Mouse (Mus musculus): ENCODE data around the gene Nlgn3. TPM values are rescaled to one million over a fixed set of nuclear protein-coding genes. Genes with fewer than 3 reads are reported as not detected.
A peak's percentile ranks its signal among the peaks of the same experiment; 100 is the strongest.
"Not testable (repeated sequence)": the region's sequence is repeated elsewhere in the genome, so short reads cannot be mapped to it uniquely, and the experiment has no call there.

Gene Nlgn3
- polyA plus RNA-seq, 1 experiment = 0.06 TPM

- no peak for TF ChIP-seq POLR2A (IDR thresholded peaks at IDR 0.05; ENCODE audit: low read depth, low read length)
- TF ChIP-seq CTCF (IDR thresholded peaks at IDR 0.05; ENCODE audit: extremely low read depth, insufficient read length, insufficient replicate concordance, low read depth, low read length) = no peak
- no peak overlapping the region for H3K4me3 ChIP-seq (ENCODE audit: low read depth, low read length)
- no peak overlapping the region for H3K27ac ChIP-seq (ENCODE audit: insufficient read depth, low read depth, low read length)
- H3K36me3 ChIP-seq (ENCODE audit: control insufficient read depth, insufficient read depth, low read length) = no peaks in the 10 kb centered on the region
- WGBS = 84% methylated on average over 2 of the region's 2 CpGs
- no peaks in the 10 kb centered on the region for H3K27me3 ChIP-seq (ENCODE audit: control insufficient read depth, insufficient read depth, low read length)
- no peaks in the 10 kb centered on the region for H3K4me1 ChIP-seq (ENCODE audit: control insufficient read depth, insufficient read depth, insufficient read length, low read length)
These were observed 46.5 kb downstream of the Nlgn3 start for GRCm38 (mm10) chrX:101345456-101345855.

GRCm38 (mm10) chrX:101346475-101346874 lies 47.5 kb downstream of the Nlgn3 start:
- TF ChIP-seq CTCF (IDR thresholded peaks at IDR 0.05; ENCODE audit: extremely low read depth, insufficient read length, insufficient replicate concordance, low read depth, low read length) = no peak
- no peak for TF ChIP-seq POLR2A (IDR thresholded peaks at IDR 0.05; ENCODE audit: low read depth, low read length)
- Histone ChIP-seq H3K27ac (ENCODE audit: insufficient read depth, low read depth, low read length) (no peak overlapping the region), H3K36me3 (ENCODE audit: control insufficient read depth, insufficient read depth, low read length) (no peaks in the 10 kb centered on the region), H3K4me1 (ENCODE audit: control insufficient read depth, insufficient read depth, insufficient read length, low read length) (no peaks in the 10 kb centered on the region), H3K27me3 (ENCODE audit: control insufficient read depth, insufficient read depth, low read length) (no peaks in the 10 kb centered on the region), H3K4me3 (ENCODE audit: low read depth, low read length) (no peak overlapping the region)
- 61% methylated on average over 4 of the region's 4 CpGs for WGBS

- Histone ChIP-seq H3K27me3 (ENCODE audit: control insufficient read depth, insufficient read depth, low read length) (no peaks in the 10 kb centered on the region), H3K4me3 (ENCODE audit: low read depth, low read length) (no peak overlapping the region), H3K36me3 (ENCODE audit: control insufficient read depth, insufficient read depth, low read length) (no peaks in the 10 kb centered on the region), H3K27ac (ENCODE audit: insufficient read depth, low read depth, low read length) (no peak overlapping the region), H3K4me1 (ENCODE audit: control insufficient read depth, insufficient read depth, insufficient read length, low read length) (no peaks in the 10 kb centered on the region)
- WGBS = 26% methylated on average over 4 of the region's 4 CpGs
- TF ChIP-seq CTCF (IDR thresholded peaks at IDR 0.05; ENCODE audit: extremely low read depth, insufficient read length, insufficient replicate concordance, low read depth, low read length) (no peak), POLR2A (IDR thresholded peaks at IDR 0.05; ENCODE audit: low read depth, low read length) (no peak)
These were observed 52.2 kb downstream of the Nlgn3 start for GRCm38 (mm10) chrX:101351188-101351587.

- not testable (repeated sequence) for H3K4me1 ChIP-seq (ENCODE audit: control insufficient read depth, insufficient read depth, insufficient read length, low read length); H3K4me3 ChIP-seq (ENCODE audit: low read depth, low read length); H3K27ac ChIP-seq (ENCODE audit: insufficient read depth, low read depth, low read length); H3K36me3 ChIP-seq (ENCODE audit: control insufficient read depth, insufficient read depth, low read length); H3K27me3 ChIP-seq (ENCODE audit: control insufficient read depth, insufficient read depth, low read length)
- peak; percentile 21; the same call in 1 of the 2 replicates for TF ChIP-seq CTCF (IDR thresholded peaks at IDR 0.05; ENCODE audit: extremely low read depth, insufficient read length, insufficient replicate concordance, low read depth, low read length)
- WGBS = 79% methylated on average over 4 of the region's 4 CpGs
These were observed 59.9 kb downstream of the Nlgn3 start for GRCm38 (mm10) chrX:101358902-101359301.

GRCm38 (mm10) chrX:101369001-101369400 lies 70.0 kb downstream of the Nlgn3 start:
- Histone ChIP-seq H3K4me3 (ENCODE audit: low read depth, low read length) (no peak overlapping the region), H3K27me3 (ENCODE audit: control insufficient read depth, insufficient read depth, low read length) (no peaks in the 10 kb centered on the region), H3K4me1 (ENCODE audit: control insufficient read depth, insufficient read depth, insufficient read length, low read length) (no peaks in the 10 kb centered on the region), H3K36me3 (ENCODE audit: control insufficient read depth, insufficient read depth, low read length) (no peaks in the 10 kb centered on the region), H3K27ac (ENCODE audit: insufficient read depth, low read depth, low read length) (no peak overlapping the region)
- 70% methylated on average over 7 of the region's 7 CpGs for WGBS
- TF ChIP-seq CTCF (IDR thresholded peaks at IDR 0.05; ENCODE audit: extremely low read depth, insufficient read length, insufficient replicate concordance, low read depth, low read length) (no peak), POLR2A (IDR thresholded peaks at IDR 0.05; ENCODE audit: low read depth, low read length) (no peak)

- no peaks in the 10 kb centered on the region for H3K36me3 ChIP-seq (ENCODE audit: control insufficient read depth, insufficient read depth, low read length)
- H3K4me3 ChIP-seq (ENCODE audit: low read depth, low read length) = no peak overlapping the region
- H3K27me3 ChIP-seq (ENCODE audit: control insufficient read depth, insufficient read depth, low read length) = no peaks in the 10 kb centered on the region
- 50% methylated on average over 3 of the region's 3 CpGs for WGBS
- TF ChIP-seq CTCF (IDR thresholded peaks at IDR 0.05; ENCODE audit: extremely low read depth, insufficient read length, insufficient replicate concordance, low read depth, low read length) (no peak), POLR2A (IDR thresholded peaks at IDR 0.05; ENCODE audit: low read depth, low read length) (no peak)
- H3K4me1 ChIP-seq (ENCODE audit: control insufficient read depth, insufficient read depth, insufficient read length, low read length) = no peaks in the 10 kb centered on the region; the same call in 1 of the 2 replicates
- H3K27ac ChIP-seq (ENCODE audit: insufficient read depth, low read depth, low read length) = no peak overlapping the region
These were observed 71.6 kb downstream of the Nlgn3 start for GRCm38 (mm10) chrX:101370573-101370972.

- WGBS = 89% methylated on average over 5 of the region's 5 CpGs
These were observed 74.0 kb downstream of the Nlgn3 start for GRCm38 (mm10) chrX:101372946-101373345.

More at GRCm38 (mm10) chrX:101372946-101373345, 74.0 kb downstream of the Nlgn3 start:
- no peaks in the 10 kb centered on the region; the same call in 1 of the 2 replicates for H3K4me1 ChIP-seq (ENCODE audit: control insufficient read depth, insufficient read depth, insufficient read length, low read length)
- H3K4me3 ChIP-seq (ENCODE audit: low read depth, low read length) = no peak overlapping the region
- no peaks in the 10 kb centered on the region for H3K36me3 ChIP-seq (ENCODE audit: control insufficient read depth, insufficient read depth, low read length)
- H3K27me3 ChIP-seq (ENCODE audit: control insufficient read depth, insufficient read depth, low read length) = no peaks in the 10 kb centered on the region
- TF ChIP-seq POLR2A (IDR thresholded peaks at IDR 0.05; ENCODE audit: low read depth, low read length) = no peak
- H3K27ac ChIP-seq (ENCODE audit: insufficient read depth, low read depth, low read length) = no peak overlapping the region

Other genes starting within 250 kb of the Nlgn3 start
- gene Tex11, start 239.5 kb upstream of the Nlgn3 start, polyA plus RNA-seq (2012; rRNA removed) = not detected in 2 replicates
- 0.85 and 2.1 TPM in 2 replicates for gene Slc7a3, start 213.1 kb upstream of the Nlgn3 start, polyA plus RNA-seq (2012; rRNA removed)
- 4.2 and 7.4 TPM in 2 replicates for gene Snx12, start 76.6 kb upstream of the Nlgn3 start, polyA plus RNA-seq (2012; rRNA removed)
- gene Foxo4, start 44.6 kb upstream of the Nlgn3 start, polyA plus RNA-seq (2012; rRNA removed) = 13.7 and 32.2 TPM in 2 replicates
- 0.23 TPM in 1 of 2 replicates, not detected in the other for gene Gm614, start 35.2 kb upstream of the Nlgn3 start, polyA plus RNA-seq (2012; rRNA removed)
- gene Il2rg, start 30.9 kb upstream of the Nlgn3 start, polyA plus RNA-seq (2012; rRNA removed) = 7.1 and 14.1 TPM in 2 replicates
- gene Gm20489, start 30.1 kb upstream of the Nlgn3 start, polyA plus RNA-seq (2012; rRNA removed) = not detected in 2 replicates
- 77.9 and 155 TPM in 2 replicates for gene Med12, start 25.1 kb upstream of the Nlgn3 start, polyA plus RNA-seq (2012; rRNA removed)
- gene Gjb1, start 77.2 kb downstream of the Nlgn3 start, polyA plus RNA-seq (2012; rRNA removed) = 88.8 and 125 TPM in 2 replicates
- 8.0 and 11.8 TPM in 2 replicates for gene Zmym3, start 121.7 kb downstream of the Nlgn3 start, polyA plus RNA-seq (2012; rRNA removed)
- gene Nono, start 130.2 kb downstream of the Nlgn3 start, polyA plus RNA-seq (2012; rRNA removed) = 20.7 and 47.5 TPM in 2 replicates
- 0.20 TPM in 1 of 2 replicates, not detected in the other for gene Itgb1bp2, start 149.9 kb downstream of the Nlgn3 start, polyA plus RNA-seq (2012; rRNA removed)
- gene Taf1, start 233.6 kb downstream of the Nlgn3 start, polyA plus RNA-seq (2012; rRNA removed) = 0.53 and 2.0 TPM in 2 replicates